Mouse (Mus musculus) kidney, adult 9 months (tissue): Measurements from ENCODE around the gene Nrm.

Source experiments
- DNase-seq: peaks from one replicate; pipeline ENCODE4 v3.0.0; 2022

The Nrm gene

GRCm38 (mm10) chr17:35909186-35909918, 48.2 kb downstream of the Nrm start:
- DNase-seq, result no peak

DNA sequence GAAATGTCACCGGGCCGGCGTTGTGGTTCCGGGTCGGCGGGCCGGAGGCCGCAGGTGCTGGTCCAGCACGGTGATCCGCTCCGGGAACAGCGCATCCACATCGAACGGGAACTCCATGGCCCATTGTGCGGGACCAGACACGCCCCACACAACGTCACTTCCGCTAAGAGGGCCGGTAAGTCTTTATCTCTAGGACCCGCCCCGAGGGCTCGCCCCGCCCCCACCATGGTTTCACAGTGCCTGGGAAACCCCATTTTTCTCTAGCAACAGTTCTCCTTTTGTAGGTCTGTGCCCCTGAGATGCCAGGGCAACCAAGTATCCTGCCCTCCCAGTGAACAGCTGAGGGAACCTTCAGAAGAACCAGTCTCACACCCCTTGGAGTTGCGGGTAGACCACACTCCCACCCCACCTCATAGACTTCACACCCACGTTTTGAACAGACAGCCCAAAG, 48.8 kb downstream of the Nrm start, which contains the start of gene Atat1:
Gene Atat1 (minus strand): TSS at position 157 of the 451 bp plus-strand sequence.
- DNase-seq, result peak; percentile 97

- no peak for DNase-seq
Observed at GRCm38 (mm10) chr17:35914975-35915374, 53.9 kb downstream of the Nrm start.
